Mouse (Mus musculus): ENCODE data around the gene Lmcd1.

DNA sequence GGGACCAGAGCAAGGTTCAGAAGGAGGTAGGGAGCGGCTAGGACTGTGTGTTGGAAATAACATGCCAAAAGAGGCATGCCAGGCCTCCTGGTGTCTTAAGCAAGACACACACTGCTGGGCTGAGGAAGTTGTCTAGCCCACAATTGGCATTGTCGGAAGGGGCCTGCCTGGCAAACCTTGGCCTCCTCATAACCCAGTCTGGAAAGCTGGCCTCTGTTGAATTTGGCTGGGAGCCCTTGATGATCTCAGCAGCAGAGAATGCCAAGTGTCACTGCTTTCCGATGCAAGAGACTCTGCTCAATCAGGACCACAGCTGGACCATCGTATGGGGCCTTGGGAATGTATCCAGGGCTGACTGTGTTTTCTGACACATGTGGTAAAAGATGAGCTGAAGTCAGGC is 27.9 kb upstream of the Lmcd1 start:
- no peak for TF ChIP-seq POLR2A (IDR thresholded peaks at IDR 0.05; ENCODE audit: borderline replicate concordance, low read depth, low read length)
- no peak for TF ChIP-seq CTCF (IDR thresholded peaks at IDR 0.05; ENCODE audit: low read depth, low read length)
